Mouse (Mus musculus): ENCODE data around the gene Zfp386. TPM values are rescaled to one million over a fixed set of nuclear protein-coding genes. Genes with fewer than 3 reads are reported as not detected.
A peak's percentile ranks its signal among the peaks of the same experiment; 100 is the strongest.
"Not testable (repeated sequence)": the region's sequence is repeated elsewhere in the genome, so short reads cannot be mapped to it uniquely, and the experiment has no call there.

Zfp386 gene
- total RNA-seq (2021) = 10 to 100 TPM; 30.6 to 34.9 TPM

GRCm38 (mm10) chr12:116047440-116048377 is at the start of gene Zfp386:
Gene Zfp386, plus strand, starts transcription at chr12:116047724.
- DNase-seq (ENCODE audit: low spot score in 2 of 2) = peak; percentile 99
- intact Hi-C loops (cut with DNase I) = no loop called here

GRCm38 (mm10) chr12:115999784-116000183 is 47.7 kb upstream of the Zfp386 start:
- intact Hi-C loops (cut with DNase I); DNase-seq (ENCODE audit: low spot score in 2 of 2): not testable (repeated sequence)

GRCm38 (mm10) chr12:116002946-116003345 is 44.6 kb upstream of the Zfp386 start:
- DNase-seq (ENCODE audit: low spot score in 2 of 2); intact Hi-C loops (cut with DNase I): not testable (repeated sequence)

GRCm38 (mm10) chr12:116010812-116011211 is 36.7 kb upstream of the Zfp386 start:
- DNase-seq (ENCODE audit: low spot score in 2 of 2) = no peak
- intact Hi-C loops (cut with DNase I) = no loop called here

- intact Hi-C loops (cut with DNase I) = no loop called here
- no peak for DNase-seq (ENCODE audit: low spot score in 2 of 2)
Measured at GRCm38 (mm10) chr12:116028095-116028494, 19.4 kb upstream of the Zfp386 start.

GRCm38 (mm10) chr12:116035346-116035745 is 12.2 kb upstream of the Zfp386 start:
- DNase-seq (ENCODE audit: low spot score in 2 of 2) = no peak
- intact Hi-C loops (cut with DNase I) = no loop called here

GRCm38 (mm10) chr12:116044785-116045184 is 2.7 kb upstream of the Zfp386 start:
- intact Hi-C loops (cut with DNase I) = no loop called here
- no peak for DNase-seq (ENCODE audit: low spot score in 2 of 2)

GRCm38 (mm10) chr12:116048766-116049165 is 1.2 kb downstream of the Zfp386 start:
- DNase-seq (ENCODE audit: low spot score in 2 of 2) = no peak
- intact Hi-C loops (cut with DNase I) = no loop called here

- DNase-seq (ENCODE audit: low spot score in 2 of 2) = no peak
- intact Hi-C loops (cut with DNase I) = no loop called here
Measured at GRCm38 (mm10) chr12:116049236-116049635, 1.7 kb downstream of the Zfp386 start.

GRCm38 (mm10) chr12:116049701-116050100 is 2.2 kb downstream of the Zfp386 start:
- DNase-seq (ENCODE audit: low spot score in 2 of 2) = no peak
- intact Hi-C loops (cut with DNase I) = no loop called here

GRCm38 (mm10) chr12:116054342-116054741 is 6.8 kb downstream of the Zfp386 start:
- intact Hi-C loops (cut with DNase I) = no loop called here
- DNase-seq (ENCODE audit: low spot score in 2 of 2) = no peak

GRCm38 (mm10) chr12:116056112-116056511 is 8.6 kb downstream of the Zfp386 start:
- no peak for DNase-seq (ENCODE audit: low spot score in 2 of 2)
- intact Hi-C loops (cut with DNase I) = no loop called here

- intact Hi-C loops (cut with DNase I) = no loop called here
Measured at GRCm38 (mm10) chr12:116061561-116062193, 14.2 kb downstream of the Zfp386 start.

GRCm38 (mm10) chr12:116062194-116062583 is 14.7 kb downstream of the Zfp386 start:
- intact Hi-C loops (cut with DNase I) = no loop called here
- no peak for DNase-seq (ENCODE audit: low spot score in 2 of 2)

More at GRCm38 (mm10) chr12:116061561-116062193, 14.2 kb downstream of the Zfp386 start:
- DNase-seq (ENCODE audit: low spot score in 2 of 2) = no peak

- intact Hi-C loops (cut with DNase I) = no loop called here
- DNase-seq (ENCODE audit: low spot score in 2 of 2) = no peak
Measured at GRCm38 (mm10) chr12:116063020-116063419, 15.5 kb downstream of the Zfp386 start.

GRCm38 (mm10) chr12:116071023-116071422 is 23.5 kb downstream of the Zfp386 start:
- DNase-seq (ENCODE audit: low spot score in 2 of 2) = peak; percentile 53
- intact Hi-C loops (cut with DNase I) = loop anchor here (1.0 kb wide), 1 partner anchor 131 kb away; no protein-coding TSS in a partner anchor

- no peak for DNase-seq (ENCODE audit: low spot score in 2 of 2)
- intact Hi-C loops (cut with DNase I) = no loop called here
Measured at GRCm38 (mm10) chr12:116077074-116077854, 29.7 kb downstream of the Zfp386 start, which contains the start of gene Vipr2. Gene Vipr2, plus strand, starts transcription at chr12:116077726.

- no peak for DNase-seq (ENCODE audit: low spot score in 2 of 2)
- intact Hi-C loops (cut with DNase I) = no loop called here
Measured at GRCm38 (mm10) chr12:116077855-116078366, 30.4 kb downstream of the Zfp386 start.

GRCm38 (mm10) chr12:116083125-116083524 is 35.6 kb downstream of the Zfp386 start:
- DNase-seq (ENCODE audit: low spot score in 2 of 2) = no peak
- intact Hi-C loops (cut with DNase I) = no loop called here

- intact Hi-C loops (cut with DNase I) = no loop called here
- DNase-seq (ENCODE audit: low spot score in 2 of 2) = no peak
Measured at GRCm38 (mm10) chr12:116084294-116084693, 36.8 kb downstream of the Zfp386 start.

Measured in left cerebral cortex, postnatal 25 days (tissue).